Mouse (Mus musculus) testis, postnatal 10 days (tissue): ENCODE results near the gene Atp8b4.

ENCODE experiments used
- DNase-seq: peaks from one replicate; pipeline ENCODE4 v3.0.0; 2021; ENCODE audit warnings: low spot score

The Atp8b4 gene

DNA sequence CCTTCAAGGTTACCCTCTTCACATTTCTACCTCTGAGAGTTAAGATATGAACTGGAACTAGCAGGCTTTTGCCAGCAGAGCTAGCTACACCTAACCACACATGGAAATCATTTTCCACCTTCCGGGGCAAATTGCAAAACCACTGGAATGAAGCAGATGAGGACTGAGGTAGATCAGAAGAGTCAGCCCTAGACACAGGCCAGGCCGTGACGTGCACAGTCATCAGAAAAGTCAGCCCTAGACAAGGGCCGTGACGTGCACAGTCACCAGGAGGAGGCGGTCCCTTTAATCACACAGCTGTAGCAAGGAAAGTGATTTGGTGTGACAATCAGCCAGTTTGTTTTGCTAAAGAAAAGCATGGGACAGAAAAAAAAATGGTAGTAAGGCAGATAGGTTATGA is 216.4 kb downstream of the Atp8b4 start:
- DNase-seq: no peak

DNA sequence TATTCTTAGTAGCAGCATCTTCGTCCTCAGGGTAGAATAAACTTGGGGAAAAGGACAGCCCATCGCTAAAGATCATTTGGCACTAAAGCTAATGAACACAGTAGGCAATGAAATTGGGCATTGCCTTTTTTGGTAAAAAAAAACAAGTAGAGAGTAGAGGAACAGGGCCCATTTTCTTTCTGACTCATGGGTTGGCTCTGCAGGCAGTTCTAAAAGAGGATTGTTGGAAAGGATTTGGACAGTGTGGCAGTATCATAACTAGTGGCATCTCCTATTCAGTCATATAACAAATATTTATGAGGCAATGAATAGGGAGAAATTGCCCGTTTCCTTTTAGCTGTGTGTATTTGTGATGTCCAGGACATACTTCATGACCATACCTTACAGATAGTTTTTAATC is 217.4 kb downstream of the Atp8b4 start:
- DNase-seq: no peak

DNA sequence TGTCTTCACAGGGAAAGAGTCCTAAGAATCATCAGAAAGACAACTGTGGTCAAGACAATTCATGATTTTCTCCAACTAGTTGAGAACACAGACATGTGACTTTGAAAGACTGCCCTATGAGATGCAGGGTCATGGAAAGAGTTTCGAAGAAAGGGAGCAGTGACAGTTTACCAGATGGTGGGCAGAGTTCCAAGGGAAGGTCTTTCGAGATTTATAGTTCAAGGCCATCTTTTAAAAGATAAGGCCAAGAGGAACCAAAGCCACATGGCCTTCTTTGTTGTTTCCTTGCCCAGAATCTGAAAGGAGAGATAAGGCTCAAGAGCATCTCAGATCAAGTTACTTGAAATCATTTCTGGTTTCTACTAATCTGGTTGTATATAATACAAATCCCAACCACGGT is 225.0 kb downstream of the Atp8b4 start:
- no peak for DNase-seq

DNA sequence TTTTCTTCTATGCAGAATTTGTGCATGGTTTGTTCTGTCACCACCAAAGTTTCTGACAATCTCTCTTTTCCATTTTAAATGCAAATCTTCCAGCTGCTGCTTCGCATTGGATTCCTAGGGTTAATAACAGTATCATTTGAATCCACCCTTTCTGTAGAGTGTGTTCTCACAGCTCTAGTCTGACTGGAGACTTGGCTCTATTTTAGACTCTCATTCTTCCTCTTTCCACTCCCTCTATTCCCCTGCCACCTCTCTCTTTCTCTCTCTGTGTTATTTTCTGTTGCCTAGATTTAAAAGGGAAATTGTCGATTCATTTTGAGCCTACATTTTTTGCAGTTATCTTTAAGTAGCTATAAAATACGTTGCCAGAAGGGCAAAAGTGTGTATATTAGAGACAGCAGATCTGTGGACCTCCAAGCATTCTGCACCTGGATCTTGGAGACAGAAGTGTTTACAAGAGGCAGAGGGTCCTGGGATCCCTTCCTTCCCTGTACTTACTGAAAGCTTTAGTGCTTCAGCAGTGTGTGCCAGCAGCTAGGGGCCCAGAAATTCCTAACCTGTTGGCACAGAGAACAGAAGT is 225.6 kb downstream of the Atp8b4 start:
- no peak for DNase-seq

DNA sequence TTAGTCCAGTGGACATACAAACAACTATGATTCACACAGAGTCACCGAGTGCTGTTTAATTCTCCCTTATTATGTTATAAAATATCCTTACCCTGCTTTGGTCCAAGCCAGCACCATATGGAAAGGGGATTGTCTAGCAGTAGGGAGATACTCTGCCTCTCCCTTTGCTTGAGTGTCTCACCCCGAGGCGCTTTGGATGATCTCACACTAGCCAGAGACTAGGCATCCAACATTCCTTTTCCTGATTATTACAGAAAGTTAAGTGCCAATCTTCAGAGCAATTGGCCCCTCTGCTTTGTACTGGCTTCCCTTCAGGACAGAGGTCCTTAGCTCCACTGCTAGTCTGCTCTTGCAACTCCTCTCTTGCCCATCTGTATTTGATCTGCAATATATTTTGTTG is 226.2 kb downstream of the Atp8b4 start:
- DNase-seq: no peak
